Mouse (Mus musculus) thymus, postnatal 0 days (tissue): ENCODE results near the gene Ccdc15. TPM values are rescaled to one million over a fixed set of nuclear protein-coding genes. Genes with fewer than 3 reads are reported as not detected.

Experiments used
- DNase-seq: peaks from one replicate; pipeline ENCODE4 v3.0.0-alpha.2; 2015; ENCODE audit warnings: low spot score
- polyA plus RNA-seq: library from polyadenylated mRNA; unstranded; fragments of >200 nt; fragmentation: Nextera tagmentation; extraction: Ambion mirVana; gene quantifications from 2 replicates; pipeline ENCODE4 v1.2.1, GENCODE M21; 2015

Gene Ccdc15
- polyA plus RNA-seq, 1 experiment from 2014 or later = 14.6 TPM

GRCm38 (mm10) chr9:37232201-37233195, 115.7 kb downstream of the Ccdc15 start:
- DNase-seq = peak; percentile 48

- DNase-seq = peak; percentile 91
Observed at GRCm38 (mm10) chr9:37230486-37231195, 117.6 kb downstream of the Ccdc15 start.

GRCm38 (mm10) chr9:37229880-37230325, 118.3 kb downstream of the Ccdc15 start:
- peak; percentile 73 for DNase-seq

Other genes starting within 250 kb of the Ccdc15 start
- gene Pknox2, start 201.0 kb downstream of the Ccdc15 start, polyA plus RNA-seq = 0.91 and 1.3 TPM in 2 replicates
- 9.5 and 13.2 TPM in 2 replicates for gene Tmem218, start 140.2 kb downstream of the Ccdc15 start, polyA plus RNA-seq
- gene Slc37a2, start 92.7 kb downstream of the Ccdc15 start, polyA plus RNA-seq = 24.0 and 28.8 TPM in 2 replicates
- gene Hepacam, start 18.9 kb upstream of the Ccdc15 start, polyA plus RNA-seq = 0.10 TPM in 1 of 2 replicates, not detected in the other
- gene Robo4, start 53.5 kb upstream of the Ccdc15 start, polyA plus RNA-seq = 2.5 and 3.4 TPM in 2 replicates
- gene Robo3, start 84.8 kb upstream of the Ccdc15 start, polyA plus RNA-seq = 0.14 and 0.23 TPM in 2 replicates
- 15.5 and 16.7 TPM in 2 replicates for gene Msantd2, start 140.9 kb upstream of the Ccdc15 start, polyA plus RNA-seq
- 17.2 and 18.1 TPM in 2 replicates for gene Esam, start 179.6 kb upstream of the Ccdc15 start, polyA plus RNA-seq
- 0.95 and 1.1 TPM in 2 replicates for gene Vsig2, start 190.8 kb upstream of the Ccdc15 start, polyA plus RNA-seq
- gene Nrgn, start 204.5 kb upstream of the Ccdc15 start, polyA plus RNA-seq = 6.8 and 8.4 TPM in 2 replicates
- gene Siae, start 207.3 kb upstream of the Ccdc15 start, polyA plus RNA-seq = 10.7 and 11.2 TPM in 2 replicates